Mouse (Mus musculus) heart, embryonic 16.5 days (tissue): ENCODE results near the gene Trim2. TPM values are rescaled to one million over a fixed set of nuclear protein-coding genes. Genes with fewer than 3 reads are reported as not detected.
A peak's percentile ranks its signal among the peaks of the same experiment; 100 is the strongest.

ENCODE experiments used
- ATAC-seq: fragments of 200-750 bp; cut with Nextera tagmentation; replicated peaks from 2 replicates; pipeline ENCODE4 v1.8.0; 2017; ENCODE audit warnings: moderate number of reproducible peaks; ENCODE audit not compliant: insufficient read depth, low FRiP score; ENCODE audit errors: extremely low read depth
- H3K27ac ChIP-seq: fragments of 300-500 bp; sonication (generic); 2 replicates; pipeline ENCODE4 v1.5.1; 2014; ENCODE audit warnings: mild to moderate bottlenecking, low read length, control low read depth, moderate library complexity
- H3K27me3 ChIP-seq: fragments of 300-500 bp; sonication (generic); 2 replicates; pipeline ENCODE4 v1.6.1; 2014; ENCODE audit warnings: low read length, mixed read lengths; ENCODE audit not compliant: control insufficient read depth, insufficient read depth
- H3K36me3 ChIP-seq: fragments of 300-500 bp; sonication (generic); 2 replicates; pipeline ENCODE4 v1.6.1; 2014; ENCODE audit not compliant: control insufficient read depth, insufficient read depth
- H3K4me1 ChIP-seq: fragments of 300-500 bp; sonication (generic); 2 replicates; pipeline ENCODE4 v1.6.1; 2014; ENCODE audit warnings: low read length, mixed read lengths; ENCODE audit not compliant: control insufficient read depth, insufficient read depth
- H3K4me2 ChIP-seq: fragments of 300-500 bp; sonication (generic); 2 replicates; pipeline ENCODE4 v1.6.1; 2014; ENCODE audit warnings: low read depth, mild to moderate bottlenecking, control low read depth, low read length
- H3K4me3 ChIP-seq: fragments of 300-500 bp; sonication (generic); 2 replicates; pipeline ENCODE4 v1.5.1; 2014; ENCODE audit warnings: mild to moderate bottlenecking, control low read depth, low read length
- H3K9ac ChIP-seq: fragments of 300-500 bp; sonication (generic); 2 replicates; pipeline ENCODE4 v1.6.1; 2014; ENCODE audit warnings: low read length, control low read depth
- H3K9me3 ChIP-seq: fragments of 300-500 bp; sonication (generic); replicated peaks from 2 replicates; pipeline ENCODE4 v1.6.1; 2016; ENCODE audit warnings: low read length; ENCODE audit not compliant: control insufficient read depth
- WGBS: fragments of 180-500 bp; shearing (Covaris S2); extraction: QIAGEN DNeasy Blood & Tissue Kit; methylation state at CpG from one replicate; pipeline ENCODE4 v1.1.7; 2014; 5-methylcytosine and 5-hydroxymethylcytosine counted together
- polyA plus RNA-seq: library from polyadenylated mRNA; unstranded; fragments of >200 nt; fragmentation: Nextera tagmentation; extraction: Ambion mirVana; gene quantifications from 2 replicates; pipeline ENCODE4 v1.2.1, GENCODE M21; 2015

Trim2 gene
- polyA plus RNA-seq, 1 experiment from 2014 or later = 8.7 TPM

- H3K27ac ChIP-seq = no peak overlapping the region
- no peaks in the 10 kb centered on the region for H3K9me3 ChIP-seq
- no peak overlapping the region for H3K4me3 ChIP-seq
- H3K9ac ChIP-seq = no peak overlapping the region
- H3K4me2 ChIP-seq = no peak overlapping the region
- no peak for ATAC-seq
- 63% methylated on average over 2 of the region's 2 CpGs for WGBS
- no peaks in the 10 kb centered on the region for H3K4me1 ChIP-seq
- no peaks in the 10 kb centered on the region for H3K36me3 ChIP-seq
- no peaks in the 10 kb centered on the region for H3K27me3 ChIP-seq
These were observed 99.3 kb downstream of the Trim2 start for GRCm38 (mm10) chr3:84207366-84207765.

DNA sequence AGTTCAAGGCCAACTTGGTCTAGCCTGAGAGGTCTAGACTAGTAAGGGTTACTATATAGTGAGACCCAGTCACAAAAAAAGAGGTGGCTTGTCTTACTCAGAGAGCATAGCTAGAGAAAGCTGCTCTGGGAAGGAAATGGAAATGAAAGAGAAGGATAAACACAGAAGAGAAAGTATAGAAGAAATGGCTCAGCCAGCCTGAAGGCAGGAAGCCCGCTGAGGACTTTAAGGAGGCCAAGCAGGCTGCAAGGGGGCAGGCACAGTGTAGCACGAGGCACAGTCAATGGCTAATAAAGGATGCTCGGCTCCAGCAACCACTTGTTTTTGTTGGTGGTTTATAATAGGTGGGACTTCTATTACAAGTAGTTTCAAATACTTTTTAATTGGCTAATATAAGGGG, 100.6 kb downstream of the Trim2 start:
- Histone ChIP-seq H3K9ac (no peak overlapping the region), H3K4me3 (no peak overlapping the region), H3K4me1 (no peaks in the 10 kb centered on the region), H3K27me3 (no peaks in the 10 kb centered on the region), H3K27ac (no peak overlapping the region), H3K4me2 (no peak overlapping the region), H3K9me3 (no peaks in the 10 kb centered on the region), H3K36me3 (no peaks in the 10 kb centered on the region)
- WGBS = 77% methylated on average over 3 of the region's 3 CpGs
- no peak for ATAC-seq

- H3K4me3 ChIP-seq = no peak overlapping the region
- no peaks in the 10 kb centered on the region for H3K9me3 ChIP-seq
- no peak overlapping the region for H3K9ac ChIP-seq
- no peaks in the 10 kb centered on the region for H3K36me3 ChIP-seq
- H3K27ac ChIP-seq = no peak overlapping the region
- no peaks in the 10 kb centered on the region for H3K4me1 ChIP-seq
- 79% methylated on average over 6 of the region's 6 CpGs for WGBS
- ATAC-seq = no peak
- H3K27me3 ChIP-seq = no peaks in the 10 kb centered on the region
- no peak overlapping the region for H3K4me2 ChIP-seq
These were observed 101.0 kb downstream of the Trim2 start for GRCm38 (mm10) chr3:84205650-84206049.

DNA sequence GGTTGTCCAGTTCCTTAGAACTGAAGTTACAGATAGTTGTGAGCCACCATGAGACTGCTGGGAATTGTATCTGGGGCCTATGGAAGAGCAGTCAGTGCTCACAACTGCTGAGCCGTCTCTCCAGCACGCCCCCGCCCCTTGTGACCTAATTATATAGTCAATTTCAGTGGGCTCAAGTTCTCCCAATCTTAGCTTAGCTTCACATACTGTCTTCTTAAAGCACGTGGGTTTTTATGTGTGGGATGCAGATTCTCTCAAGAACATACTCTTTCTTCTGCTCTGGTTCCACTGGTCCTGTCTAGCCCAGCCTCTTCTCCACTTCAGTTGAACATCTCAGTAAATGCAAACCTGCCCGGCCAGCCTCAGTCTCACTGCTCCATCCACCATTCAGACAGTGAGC, 102.0 kb downstream of the Trim2 start:
- Histone ChIP-seq H3K4me2 (no peak overlapping the region), H3K4me3 (no peak overlapping the region), H3K4me1 (no peaks in the 10 kb centered on the region), H3K27me3 (no peaks in the 10 kb centered on the region), H3K36me3 (no peaks in the 10 kb centered on the region), H3K9ac (no peak overlapping the region), H3K9me3 (no peaks in the 10 kb centered on the region), H3K27ac (no peak overlapping the region)
- WGBS = 83% methylated on average over 5 of the region's 5 CpGs
- ATAC-seq = no peak

GRCm38 (mm10) chr3:84200559-84201420, 105.9 kb downstream of the Trim2 start:
- no peaks in the 10 kb centered on the region for H3K36me3 ChIP-seq
- no peak for ATAC-seq
- no peak overlapping the region for H3K4me2 ChIP-seq
- 71% methylated on average over 13 of the region's 13 CpGs for WGBS
- H3K27ac ChIP-seq = no peak overlapping the region
- H3K9ac ChIP-seq = no peak overlapping the region
- no peaks in the 10 kb centered on the region for H3K27me3 ChIP-seq
- H3K4me1 ChIP-seq = no peaks in the 10 kb centered on the region
- H3K9me3 ChIP-seq = no peaks in the 10 kb centered on the region
- H3K4me3 ChIP-seq = no peak overlapping the region

GRCm38 (mm10) chr3:84199516-84199915, 107.2 kb downstream of the Trim2 start:
- no peaks in the 10 kb centered on the region for H3K27me3 ChIP-seq
- no peaks in the 10 kb centered on the region for H3K36me3 ChIP-seq
- no peak for ATAC-seq
- H3K4me1 ChIP-seq = no peaks in the 10 kb centered on the region
- no peak overlapping the region for H3K4me2 ChIP-seq
- no peak overlapping the region for H3K9ac ChIP-seq
- 88% methylated on average over 9 of the region's 9 CpGs for WGBS
- no peak overlapping the region for H3K4me3 ChIP-seq
- H3K9me3 ChIP-seq = no peaks in the 10 kb centered on the region
- H3K27ac ChIP-seq = no peak overlapping the region

- no peak for ATAC-seq
- H3K4me3 ChIP-seq = no peak overlapping the region
- 86% methylated on average over 3 of the region's 3 CpGs for WGBS
- H3K4me2 ChIP-seq = no peak overlapping the region
- no peaks in the 10 kb centered on the region for H3K4me1 ChIP-seq
- no peaks in the 10 kb centered on the region for H3K36me3 ChIP-seq
- no peak overlapping the region for H3K27ac ChIP-seq
- H3K27me3 ChIP-seq = no peaks in the 10 kb centered on the region
- no peak overlapping the region for H3K9ac ChIP-seq
- no peaks in the 10 kb centered on the region for H3K9me3 ChIP-seq
These were observed 108.4 kb downstream of the Trim2 start for GRCm38 (mm10) chr3:84198229-84198628.

- Histone ChIP-seq H3K9me3 (no peaks in the 10 kb centered on the region), H3K9ac (no peak overlapping the region), H3K36me3 (no peaks in the 10 kb centered on the region), H3K27me3 (no peaks in the 10 kb centered on the region), H3K4me1 (peaks cover 6% of the 10 kb centered on the region), H3K4me2 (no peak overlapping the region), H3K27ac (no peak overlapping the region), H3K4me3 (no peak overlapping the region)
- no peak for ATAC-seq
- WGBS = 59% methylated on average over 4 of the region's 4 CpGs
These were observed 112.8 kb downstream of the Trim2 start for GRCm38 (mm10) chr3:84193881-84194280.

- no peaks in the 10 kb centered on the region for H3K9me3 ChIP-seq
- peak; percentile 71 for ATAC-seq
- H3K36me3 ChIP-seq = no peaks in the 10 kb centered on the region
- no peaks in the 10 kb centered on the region for H3K27me3 ChIP-seq
- peak overlapping the region; percentile 75 for H3K4me3 ChIP-seq
- peak overlapping the region; percentile 82 for H3K4me2 ChIP-seq
- peak overlapping the region; percentile 81 for H3K9ac ChIP-seq
- peaks cover 7% of the 10 kb centered on the region for H3K4me1 ChIP-seq
- WGBS = 38% methylated on average over 21 of the region's 21 CpGs
- H3K27ac ChIP-seq = no peak overlapping the region
These were observed 115.4 kb downstream of the Trim2 start for GRCm38 (mm10) chr3:84191141-84191881.
